Mouse (Mus musculus) brain, adult 2 months (tissue): ENCODE measurements around the gene Odf2.
"Not testable (repeated sequence)": the region's sequence is repeated elsewhere in the genome, so short reads cannot be mapped to it uniquely, and the experiment has no call there.

Experiments
- DNase-seq: peaks from one replicate; pipeline ENCODE4 v3.0.0; 2011; ENCODE audit warnings: low read depth, low spot score

The Odf2 gene

GRCm38 (mm10) chr2:29868949-29869645 is 19.9 kb upstream of the Odf2 start, which contains the start of gene Cercam:
Gene Cercam, plus strand, starts transcription at chr2:29869164.
- DNase-seq, result peak; percentile 92

GRCm38 (mm10) chr2:29869646-29870451 is 19.2 kb upstream of the Odf2 start:
- DNase-seq, result no peak

GRCm38 (mm10) chr2:29872581-29873295 is 16.3 kb upstream of the Odf2 start:
- DNase-seq, result peak; percentile 83

- DNase-seq, result no peak
Measured at GRCm38 (mm10) chr2:29873801-29874200, 15.2 kb upstream of the Odf2 start.

- no peak for DNase-seq
Measured at GRCm38 (mm10) chr2:29878061-29878460, 11.0 kb upstream of the Odf2 start.

GRCm38 (mm10) chr2:29879191-29879590 is 9.8 kb upstream of the Odf2 start:
- no peak for DNase-seq

GRCm38 (mm10) chr2:29879964-29880830 is 8.8 kb upstream of the Odf2 start:
- peak; percentile 89 for DNase-seq

GRCm38 (mm10) chr2:29886659-29887292 is 2.2 kb upstream of the Odf2 start:
- not testable (repeated sequence) for DNase-seq

- peak; percentile 92 for DNase-seq
Measured at GRCm38 (mm10) chr2:29889991-29890833, 1.2 kb downstream of the Odf2 start.

GRCm38 (mm10) chr2:29891773-29892172 is 2.8 kb downstream of the Odf2 start:
- peak; percentile 82 for DNase-seq

GRCm38 (mm10) chr2:29896071-29896470 is 7.0 kb downstream of the Odf2 start:
- DNase-seq, result peak; percentile 81

GRCm38 (mm10) chr2:29897366-29897765 is 8.3 kb downstream of the Odf2 start:
- peak; percentile 52 for DNase-seq

- DNase-seq, result peak; percentile 55
Measured at GRCm38 (mm10) chr2:29898081-29898480, 9.1 kb downstream of the Odf2 start.

GRCm38 (mm10) chr2:29902194-29902593 is 13.2 kb downstream of the Odf2 start:
- peak; percentile 31 for DNase-seq

GRCm38 (mm10) chr2:29908171-29908570 is 19.1 kb downstream of the Odf2 start:
- not testable (repeated sequence) for DNase-seq

GRCm38 (mm10) chr2:29910042-29910441 is 21.0 kb downstream of the Odf2 start:
- DNase-seq, result no peak

- DNase-seq, result no peak
Measured at GRCm38 (mm10) chr2:29917621-29918020, 28.6 kb downstream of the Odf2 start.

GRCm38 (mm10) chr2:29922011-29922410 is 33.0 kb downstream of the Odf2 start:
- DNase-seq, result peak; percentile 58

- no peak for DNase-seq
Measured at GRCm38 (mm10) chr2:29926542-29926941, 37.5 kb downstream of the Odf2 start.

- DNase-seq, result peak; percentile 98
Measured at GRCm38 (mm10) chr2:29930506-29930905, 41.5 kb downstream of the Odf2 start.
